Mouse (Mus musculus) embryonic fibroblast, embryonic 13.5 days (primary cell): ENCODE data around the gene Ptger4.

Experiments
- CTCF ChIP-seq: IDR thresholded peaks from 2 replicates; pipeline ENCODE4 v1.5.1; 2011; ENCODE audit warnings: mild to moderate bottlenecking, control low read depth, low read length, moderate library complexity, borderline replicate concordance; ENCODE audit not compliant: insufficient read depth
- POLR2A ChIP-seq: IDR thresholded peaks from 2 replicates; pipeline ENCODE4 v1.6.1; 2011; ENCODE audit warnings: low read depth, mild to moderate bottlenecking, control low read depth, low read length, moderate library complexity

GRCm38 (mm10) chr15:5237012-5237660, 6.9 kb downstream of the Ptger4 start:
- no peak for TF ChIP-seq POLR2A
- TF ChIP-seq CTCF, result no peak
